Mouse (Mus musculus) liver, embryonic 14.5 days (tissue): ENCODE measurements at regions not wholly inside any gene's neighbourhood (a gene's known extent, or its start where the extent isn't known, plus 50 kb on each side); places are given as distances from the start of the nearest gene placed in this dataset.

ENCODE experiments used
- CTCF ChIP-seq: IDR thresholded peaks from 2 replicates; pipeline ENCODE4 v1.5.1; 2016; ENCODE audit warnings: antibody characterized with exemption, low read depth, control low read depth
- EP300 ChIP-seq: IDR thresholded peaks from 2 replicates; pipeline ENCODE4 v1.6.1; 2016; ENCODE audit warnings: antibody characterized with exemption, low read depth

DNA sequence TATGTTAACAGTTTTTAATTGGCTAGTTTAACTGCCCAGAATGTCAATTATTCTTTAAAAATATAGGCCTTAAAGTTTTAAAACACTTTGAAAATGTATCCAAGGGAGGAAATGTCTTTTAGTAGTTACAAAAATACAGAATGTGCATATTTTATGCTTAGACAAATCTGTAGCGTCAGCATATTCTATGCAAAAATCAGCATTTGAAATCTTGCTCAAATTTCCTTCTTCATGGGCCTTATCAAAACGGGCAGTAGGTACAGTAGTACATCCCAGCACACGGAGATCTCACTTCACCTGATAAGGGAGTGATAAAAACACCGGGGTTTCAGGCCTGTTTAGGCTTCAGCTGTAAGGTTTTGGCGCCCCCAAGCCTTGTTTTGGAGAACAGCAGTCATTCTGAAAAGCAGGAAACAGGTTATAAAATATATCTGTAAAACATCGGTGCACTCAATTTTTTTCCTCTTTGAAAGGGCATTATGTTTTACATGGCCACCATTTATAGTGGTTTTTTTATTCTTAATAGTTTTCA is 435.7 kb upstream of the Adgrl4 start:
- TF ChIP-seq CTCF = peak; percentile 26; the same call in 1 of the 2 replicates
- TF ChIP-seq EP300 = no peak
